8 mouse cellular contexts compared by ENCODE assay signal in genomic region chr7:90150311-90150710, GRCm38 (mm10). TPM values are rescaled to one million over a fixed set of nuclear protein-coding genes. Genes with fewer than 3 reads are reported as not detected.
DNase-seq lines count a peak whose midpoint lies in the region; ATAC-seq and TF ChIP-seq lines count a peak whose summit lies in the region.

No protein-coding gene starts in this region.

- H3ac ChIP-seq in C2C12 (ENCODE audit: control insufficient read depth, insufficient read length, low read depth) = no peak overlapping the region

- H3K9me3 ChIP-seq in intestine, embryonic 16.5 days (ENCODE audit: control insufficient read depth, low read length) = no peaks in the 10 kb centered on the region
- H3K9me3 ChIP-seq in liver, postnatal 0 days (ENCODE audit: low read length) = no peaks in the 10 kb centered on the region
- no peaks in the 10 kb centered on the region for H3K9me3 ChIP-seq in neural tube, embryonic 15.5 days (replicated peaks)

- no peak overlapping the region for H3K9ac ChIP-seq in intestine, embryonic 16.5 days (ENCODE audit: low read depth, low read length)
- H3K9ac ChIP-seq in liver, postnatal 0 days (replicated peaks) = no peak overlapping the region
- H3K9ac ChIP-seq in neural tube, embryonic 15.5 days (replicated peaks) = no peak overlapping the region

- H3K27me3 ChIP-seq in C2C12 (ENCODE audit: control insufficient read depth, insufficient read depth, insufficient read length) = no peaks in the 10 kb centered on the region
- H3K27me3 ChIP-seq in intestine, embryonic 16.5 days (replicated peaks; ENCODE audit: control insufficient read depth, insufficient read depth, low read length) = no peaks in the 10 kb centered on the region
- no peaks in the 10 kb centered on the region for H3K27me3 ChIP-seq in liver, postnatal 0 days (ENCODE audit: insufficient read depth, low read length)
- no peaks in the 10 kb centered on the region for H3K27me3 ChIP-seq in neural tube, embryonic 15.5 days (replicated peaks)

- H3K79me2 ChIP-seq in C2C12 (ENCODE audit: control insufficient read depth, insufficient read depth) = peaks cover 96% of the 10 kb centered on the region

- H3K36me3 ChIP-seq in C2C12 (ENCODE audit: control insufficient read depth, insufficient read depth) = no peaks in the 10 kb centered on the region
- H3K36me3 ChIP-seq in intestine, embryonic 16.5 days (ENCODE audit: control insufficient read depth, insufficient read depth, low read length) = no peaks in the 10 kb centered on the region
- H3K36me3 ChIP-seq in liver, postnatal 0 days (replicated peaks; ENCODE audit: insufficient read depth, low read length) = peaks cover 17% of the 10 kb centered on the region
- no peaks in the 10 kb centered on the region for H3K36me3 ChIP-seq in neural tube, embryonic 15.5 days

- DNase-seq in MN1 (ENCODE audit: low spot score) = peak; percentile 63
- DNase-seq in cerebellum, adult 9-11 months = peak; percentile 65
- DNase-seq in gastrocnemius, postnatal 25 days = peak; percentile 55
- peak; percentile 70 for DNase-seq in liver, postnatal 0 days
- DNase-seq in thymus, postnatal 25 days = peak; percentile 68

- TF ChIP-seq CTCF in C2C12 (IDR thresholded peaks at IDR 0.05; ENCODE audit: control insufficient read depth, insufficient read depth, insufficient read length) = peak; percentile 52
- peak; percentile 87 for TF ChIP-seq CTCF in liver, postnatal 0 days (IDR thresholded peaks at IDR 0.05; ENCODE audit: low read depth)

- no peak for TF ChIP-seq EP300 in liver, postnatal 0 days (IDR thresholded peaks at IDR 0.05; ENCODE audit: low read depth)

- no peak overlapping the region for H3K27ac ChIP-seq in intestine, embryonic 16.5 days (ENCODE audit: low read length)
- H3K27ac ChIP-seq in liver, postnatal 0 days (ENCODE audit: low read depth) = no peak overlapping the region
- no peak overlapping the region for H3K27ac ChIP-seq in neural tube, embryonic 15.5 days (replicated peaks)

- no peak overlapping the region for H3K4me2 ChIP-seq in intestine, embryonic 16.5 days (ENCODE audit: low read depth, low read length)
- H3K4me2 ChIP-seq in liver, postnatal 0 days (ENCODE audit: low read depth, low read length) = no peak overlapping the region
- H3K4me2 ChIP-seq in neural tube, embryonic 15.5 days = no peak overlapping the region

- peaks cover 75% of the 10 kb centered on the region for H3K79me3 ChIP-seq in C2C12 (ENCODE audit: low read depth)

- 43% methylated on average over 2 of the region's 2 CpGs for WGBS in intestine, embryonic 16.5 days
- WGBS in liver, postnatal 0 days (ENCODE audit: insufficient replicate concordance) = 46% methylated on average over 2 of the region's 2 CpGs
- 51% methylated on average over 2 of the region's 2 CpGs for WGBS in neural tube, embryonic 15.5 days

- H3K4me3 ChIP-seq in C2C12 (ENCODE audit: insufficient read depth, poor library complexity, severe bottlenecking) = no peak overlapping the region
- no peak overlapping the region for H3K4me3 ChIP-seq in intestine, embryonic 16.5 days (ENCODE audit: low read length)
- H3K4me3 ChIP-seq in liver, postnatal 0 days (ENCODE audit: low read depth, low read length) = no peak overlapping the region
- no peak overlapping the region for H3K4me3 ChIP-seq in neural tube, embryonic 15.5 days (replicated peaks)

- H3K4me1 ChIP-seq in intestine, embryonic 16.5 days (ENCODE audit: control insufficient read depth, insufficient read depth, low read length) = peaks cover 19% of the 10 kb centered on the region
- H3K4me1 ChIP-seq in liver, postnatal 0 days (ENCODE audit: insufficient read depth) = peaks cover 33% of the 10 kb centered on the region
- H3K4me1 ChIP-seq in neural tube, embryonic 15.5 days = peaks cover 7% of the 10 kb centered on the region

- ATAC-seq in intestine, embryonic 16.5 days = peak; percentile 54; the same call in 1 of the 2 replicates
- peak; percentile 34; the same call in 1 of the 2 replicates for ATAC-seq in liver, postnatal 0 days
- ATAC-seq in neural tube, embryonic 15.5 days (ENCODE audit: low FRiP score) = peak; percentile 74; the same call in 1 of the 2 replicates

TF ChIP-seq in C2C12, 6 proteins besides CTCF, POLR2A, EP300 and RAD21:
- TF ChIP-seq MYOD1 (IDR thresholded peaks at IDR 0.05; ENCODE audit: control insufficient read depth, insufficient read length, low read depth) (no peak), CEBPB (IDR thresholded peaks at IDR 0.05; ENCODE audit: low read depth) (no peak), MYOG (IDR thresholded peaks at IDR 0.05; ENCODE audit: control insufficient read depth, extremely low read depth, insufficient read length) (no peak), USF1 (IDR thresholded peaks at IDR 0.05; ENCODE audit: low read depth) (no peak), MAX (IDR thresholded peaks at IDR 0.05) (no peak), FOSL1 (IDR thresholded peaks at IDR 0.05; ENCODE audit: insufficient read depth, low read length, poor library complexity, severe bottlenecking) (no peak)
TF ChIP-seq in C2C12: peak in this region for 0.

RNA-seq across cellular contexts. Expression of gene Picalm, which starts 20.3 kb away (rescaled TPM):
- 47.2 TPM for polyA plus RNA-seq in C2C12 (2012; fragmentation: generic; extraction: Trizol)
- 10 to 100 TPM; 78.3 to 79.6 TPM for total RNA-seq in gastrocnemius, postnatal 25 days (2021)
- 25.5 and 27.0 TPM in 2 replicates for polyA plus RNA-seq in intestine, embryonic 16.5 days (2015; fragmentation: Nextera tagmentation; extraction: Ambion mirVana)
- polyA plus RNA-seq in liver, postnatal 0 days (2015; fragmentation: Nextera tagmentation; extraction: Ambion mirVana) = 29.9 and 30.6 TPM in 2 replicates
- polyA plus RNA-seq in neural tube, embryonic 15.5 days (2015; fragmentation: Nextera tagmentation; extraction: Ambion mirVana) = 32.4 and 41.5 TPM in 2 replicates
